Mouse (Mus musculus) embryo, embryonic 11.5 days (tissue): Measurements from ENCODE around the gene Kcnq2.

ENCODE experiments used
- DNase-seq: peaks from one replicate; pipeline ENCODE4 v3.0.0-alpha.2; 2012; ENCODE audit warnings: low read depth, low spot score

The Kcnq2 gene

GRCm38 (mm10) chr2:181134591-181135445, at the start of gene Kcnq2:
Kcnq2 (minus strand) TSS chr2:181135300.
- no peak for DNase-seq

GRCm38 (mm10) chr2:181180898-181181297, 45.8 kb upstream of the Kcnq2 start:
- no peak for DNase-seq

DNA sequence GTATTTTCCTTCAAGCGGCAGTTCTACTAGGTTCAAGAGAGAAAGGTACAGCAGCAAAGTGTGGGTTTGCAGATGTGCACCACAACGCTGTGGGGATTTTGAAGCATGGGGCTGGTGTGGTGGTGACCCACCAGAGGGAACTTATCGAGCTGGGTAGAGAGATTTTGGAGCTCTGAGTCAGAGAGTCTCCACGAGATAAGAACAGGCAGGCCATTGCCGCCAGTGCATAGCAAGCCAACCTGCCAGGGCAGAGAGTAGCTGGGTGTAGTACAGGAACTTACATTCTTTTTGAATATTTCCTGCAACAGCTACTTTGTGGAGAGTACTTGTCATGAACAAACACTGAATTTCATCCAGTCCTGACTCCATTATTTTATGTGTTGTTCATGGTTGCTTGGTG, 43.4 kb upstream of the Kcnq2 start:
- DNase-seq: no peak

DNA sequence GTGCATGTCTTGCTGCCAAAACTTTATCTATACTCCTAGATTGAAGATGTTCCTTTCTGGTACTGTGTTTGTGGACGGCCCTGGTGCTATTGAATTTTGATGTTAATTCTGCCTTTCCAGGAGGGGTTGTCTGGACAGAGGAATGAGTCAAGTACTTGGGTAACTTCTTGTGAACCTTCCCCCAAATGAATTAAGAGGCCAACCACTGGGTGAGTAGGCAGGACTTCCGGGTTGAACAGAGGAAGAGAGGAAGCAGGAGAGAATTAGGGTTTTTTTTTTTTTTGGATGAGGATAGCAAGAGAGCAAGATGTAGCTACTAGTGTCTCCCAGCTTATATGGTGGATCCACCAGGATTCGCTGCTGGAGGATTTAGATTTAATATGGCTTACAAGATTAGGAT, 42.9 kb upstream of the Kcnq2 start:
- no peak for DNase-seq

GRCm38 (mm10) chr2:181174646-181175045, 39.5 kb upstream of the Kcnq2 start:
- no peak for DNase-seq

GRCm38 (mm10) chr2:181166469-181166868, 31.4 kb upstream of the Kcnq2 start:
- no peak for DNase-seq

- DNase-seq: no peak
Observed at GRCm38 (mm10) chr2:181160821-181161220, 25.7 kb upstream of the Kcnq2 start.

- no peak for DNase-seq
Observed at GRCm38 (mm10) chr2:181159771-181160170, 24.7 kb upstream of the Kcnq2 start.

DNA sequence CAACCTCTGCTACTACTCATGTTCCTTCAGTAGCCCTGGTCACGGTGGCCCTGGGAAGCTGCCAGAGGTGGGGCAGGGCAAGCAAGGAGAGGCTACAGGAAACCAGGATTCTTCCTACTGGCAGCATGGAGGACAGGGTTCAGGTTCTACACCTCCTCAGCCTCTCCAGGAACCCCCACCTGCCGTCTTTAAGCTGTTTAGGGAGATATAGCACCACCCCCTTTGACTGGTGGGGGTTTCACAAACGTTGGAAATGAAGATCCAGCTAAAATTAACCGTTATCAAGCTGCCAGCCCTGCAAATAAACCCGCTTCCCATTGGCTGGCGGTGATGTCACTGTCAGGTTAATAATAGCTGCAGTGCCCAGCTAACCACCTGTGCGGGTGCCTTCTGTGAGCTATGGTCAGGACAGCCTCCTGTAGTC, 24.0 kb upstream of the Kcnq2 start:
- DNase-seq: no peak

GRCm38 (mm10) chr2:181158471-181158870, 23.4 kb upstream of the Kcnq2 start:
- no peak for DNase-seq

- no peak for DNase-seq
Observed at GRCm38 (mm10) chr2:181157716-181158302, 22.7 kb upstream of the Kcnq2 start.

DNA sequence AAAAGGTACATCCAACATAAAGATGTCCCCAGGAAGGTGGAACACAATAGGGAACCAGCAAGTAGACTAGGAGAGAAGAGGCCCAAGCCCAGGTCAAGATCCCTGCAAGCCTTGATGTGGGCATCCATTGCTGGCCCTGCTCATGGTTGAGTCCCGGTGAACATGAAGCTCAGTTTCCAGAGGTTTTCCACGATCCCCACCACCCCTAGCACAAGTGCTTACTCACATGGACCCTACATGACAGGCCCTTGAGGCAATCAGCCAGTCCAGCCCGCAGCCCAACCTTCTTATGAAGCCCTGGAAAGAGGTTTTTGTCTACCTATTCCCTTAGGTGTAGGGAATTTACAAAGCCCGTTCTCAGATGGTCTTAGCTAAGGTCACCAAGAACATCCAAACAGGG, 22.1 kb upstream of the Kcnq2 start:
- DNase-seq: no peak

DNA sequence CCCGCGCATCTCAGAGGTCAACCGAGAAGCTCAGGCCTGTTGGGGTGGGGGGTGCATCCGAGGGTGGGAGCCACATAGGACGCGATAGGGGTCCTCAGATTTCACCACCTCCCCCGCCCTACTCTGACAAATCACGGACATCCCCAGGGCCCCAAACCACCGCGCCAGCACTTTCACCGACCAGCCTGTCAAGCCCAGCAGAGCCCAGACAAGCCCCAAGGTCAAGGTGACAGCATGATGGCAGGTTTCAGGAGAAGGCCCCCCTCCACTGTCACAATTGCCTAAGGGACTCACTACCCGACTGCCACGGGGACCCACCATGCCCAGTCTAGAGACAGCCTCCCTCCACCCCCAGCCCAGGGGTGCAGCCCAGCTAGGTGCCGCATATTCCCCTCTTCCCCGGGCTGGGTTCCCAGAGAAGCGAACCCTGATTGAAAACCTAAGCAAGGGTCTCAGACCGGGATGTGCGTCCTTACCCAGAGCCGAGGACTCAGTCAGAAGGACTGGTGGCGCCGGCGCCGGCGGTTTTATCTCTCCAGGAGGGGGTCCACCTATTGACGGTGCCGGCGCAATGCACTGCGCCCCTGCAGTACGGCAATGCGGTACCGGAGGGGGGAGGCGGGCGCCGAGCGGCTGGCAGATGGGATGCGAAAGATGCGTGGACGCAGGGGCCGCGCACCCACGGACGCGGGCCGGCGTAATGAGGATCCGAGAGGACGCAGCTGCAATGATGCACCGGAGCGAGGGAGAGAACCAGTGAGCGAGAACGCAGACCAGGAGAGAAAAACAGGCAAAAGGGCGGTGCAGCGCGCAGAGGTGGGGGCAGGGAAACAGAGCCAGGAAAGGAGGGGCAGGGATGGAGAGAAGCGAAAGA, 21.4 kb upstream of the Kcnq2 start, which contains the start of gene Eef1a2:
TSS of gene Eef1a2 (minus strand) at position 767 of the 874 bp plus-strand sequence.
- DNase-seq: no peak

GRCm38 (mm10) chr2:181155801-181156200, 20.7 kb upstream of the Kcnq2 start:
- no peak for DNase-seq

DNA sequence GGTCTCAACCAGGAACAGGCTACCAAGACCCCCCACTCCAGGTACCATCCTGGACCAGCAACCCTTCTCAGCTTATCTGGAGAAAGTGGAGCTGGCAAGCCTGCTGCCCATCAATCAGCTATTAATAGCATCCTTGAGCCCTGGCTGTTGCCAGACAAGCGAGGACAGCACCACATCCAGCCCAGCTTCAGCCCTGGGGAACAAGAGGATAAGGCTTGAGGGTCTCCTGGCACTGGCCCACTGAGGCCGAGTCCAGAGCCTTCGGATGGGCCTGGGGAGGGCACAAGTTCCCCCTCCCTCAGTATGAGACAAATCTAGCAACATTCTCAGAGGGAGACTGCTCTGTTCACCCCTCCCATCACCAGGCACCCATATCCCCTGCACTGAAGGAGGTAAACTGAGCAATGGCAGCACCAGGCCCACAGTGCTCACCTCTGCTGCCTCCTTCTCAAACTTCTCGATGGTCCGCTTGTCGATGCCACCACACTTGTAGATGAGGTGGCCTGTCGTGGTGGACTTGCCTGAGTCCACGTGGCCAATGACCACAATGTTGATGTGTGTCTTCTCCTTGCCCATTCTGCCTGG, 19.8 kb upstream of the Kcnq2 start:
- DNase-seq: no peak

- DNase-seq: no peak
Observed at GRCm38 (mm10) chr2:181154361-181154760, 19.3 kb upstream of the Kcnq2 start.

DNA sequence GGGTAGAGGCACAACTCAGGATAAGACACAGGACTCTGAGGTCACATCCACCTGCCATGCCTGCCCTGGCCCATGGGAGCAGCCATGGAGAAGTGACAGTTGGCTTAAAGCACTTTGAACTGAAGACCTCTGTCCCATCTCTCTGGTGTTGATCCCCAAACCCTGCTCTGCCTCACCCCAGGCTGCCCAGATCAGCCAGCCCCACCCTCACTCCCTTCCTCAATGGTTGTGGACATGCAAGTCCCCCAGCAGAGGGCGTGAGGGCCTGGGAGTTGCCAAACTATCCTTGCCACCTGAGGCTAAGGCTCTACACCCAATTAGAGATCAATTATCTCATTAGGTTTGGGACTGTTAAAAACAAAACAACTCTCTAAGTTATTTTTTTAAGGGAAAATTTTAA, 18.7 kb upstream of the Kcnq2 start:
- DNase-seq: no peak

DNA sequence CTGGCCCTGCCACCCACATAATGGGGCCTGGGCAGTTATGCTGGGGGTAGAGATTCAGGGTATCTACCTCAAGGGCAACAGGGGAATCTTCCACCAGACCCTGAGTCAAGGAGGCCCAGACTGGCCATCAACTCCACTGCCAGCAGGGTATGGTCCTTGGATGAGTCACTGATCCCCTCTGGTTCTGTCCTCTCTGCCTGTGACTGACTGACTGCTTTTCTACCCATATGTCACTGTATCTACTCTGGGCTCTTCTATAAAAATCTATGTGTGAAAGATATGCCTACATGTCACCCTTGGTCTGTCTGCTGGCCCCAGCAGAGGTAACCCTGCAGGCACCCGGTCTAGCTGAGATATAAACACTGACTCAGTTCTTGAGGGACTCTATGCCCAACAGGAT, 18.0 kb upstream of the Kcnq2 start:
- DNase-seq: no peak

GRCm38 (mm10) chr2:181152701-181153100, 17.6 kb upstream of the Kcnq2 start:
- DNase-seq: no peak

- DNase-seq: no peak
Observed at GRCm38 (mm10) chr2:181150281-181150680, 15.2 kb upstream of the Kcnq2 start.

- DNase-seq: no peak
Observed at GRCm38 (mm10) chr2:181148318-181148955, 13.3 kb upstream of the Kcnq2 start.
